Mouse (Mus musculus): ENCODE results near the gene Pla2g2c. TPM values are rescaled to one million over a fixed set of nuclear protein-coding genes. Genes with fewer than 3 reads are reported as not detected.

Pla2g2c gene
- total RNA-seq, 2 experiments from 2014 or later = 0.16 to 0.39 TPM

GRCm38 (mm10) chr4:138747851-138748250 is 23.3 kb downstream of the Pla2g2c start:
- peak in 1 of 2 experiments; percentile 37 for DNase-seq (ENCODE audit: low spot score in 2 of 2)

- no peak for DNase-seq (ENCODE audit: low spot score in 2 of 2)
Measured at GRCm38 (mm10) chr4:138748369-138749072, 23.9 kb downstream of the Pla2g2c start.

GRCm38 (mm10) chr4:138752603-138753002 is 28.0 kb downstream of the Pla2g2c start:
- no peak for DNase-seq (ENCODE audit: low spot score in 2 of 2)

GRCm38 (mm10) chr4:138753608-138754007 is 29.0 kb downstream of the Pla2g2c start:
- DNase-seq (ENCODE audit: low spot score in 2 of 2) = no peak

GRCm38 (mm10) chr4:138754432-138754831 is 29.8 kb downstream of the Pla2g2c start:
- DNase-seq (ENCODE audit: low spot score in 2 of 2) = no peak

- DNase-seq (ENCODE audit: low spot score in 2 of 2) = no peak
Measured at GRCm38 (mm10) chr4:138755439-138755838, 30.8 kb downstream of the Pla2g2c start.

- no peak for DNase-seq (ENCODE audit: low spot score in 2 of 2)
Measured at GRCm38 (mm10) chr4:138755983-138756382, 31.4 kb downstream of the Pla2g2c start.

- no peak for DNase-seq (ENCODE audit: low spot score in 2 of 2)
Measured at GRCm38 (mm10) chr4:138757416-138757815, 32.8 kb downstream of the Pla2g2c start, which contains the start of gene Pla2g2f. Gene Pla2g2f (minus strand): TSS chr4:138757626.

- no peak for DNase-seq (ENCODE audit: low spot score in 2 of 2)
Measured at GRCm38 (mm10) chr4:138762266-138762665, 37.7 kb downstream of the Pla2g2c start.

- no peak for DNase-seq (ENCODE audit: low spot score in 2 of 2)
Measured at GRCm38 (mm10) chr4:138771970-138772369, 47.4 kb downstream of the Pla2g2c start.

GRCm38 (mm10) chr4:138772386-138772785 is 47.8 kb downstream of the Pla2g2c start:
- DNase-seq (ENCODE audit: low spot score in 2 of 2) = no peak

GRCm38 (mm10) chr4:138775435-138775834 is 50.8 kb downstream of the Pla2g2c start, which contains the start of gene Pla2g2d:
Gene Pla2g2d (plus strand): TSS chr4:138775735.
- DNase-seq (ENCODE audit: low spot score in 2 of 2) = no peak

GRCm38 (mm10) chr4:138777417-138778407 is 53.1 kb downstream of the Pla2g2c start:
- DNase-seq (ENCODE audit: low spot score in 2 of 2) = no peak

- DNase-seq (ENCODE audit: low spot score in 2 of 2) = no peak
Measured at GRCm38 (mm10) chr4:138780300-138780699, 55.7 kb downstream of the Pla2g2c start.

GRCm38 (mm10) chr4:138782098-138782497 is 57.5 kb downstream of the Pla2g2c start:
- no peak for DNase-seq (ENCODE audit: low spot score in 2 of 2)

GRCm38 (mm10) chr4:138785721-138786120 is 61.1 kb downstream of the Pla2g2c start:
- DNase-seq (ENCODE audit: low spot score in 2 of 2) = no peak

GRCm38 (mm10) chr4:138786141-138786540 is 61.5 kb downstream of the Pla2g2c start:
- no peak for DNase-seq (ENCODE audit: low spot score in 2 of 2)

- no peak for DNase-seq (ENCODE audit: low spot score in 2 of 2)
Measured at GRCm38 (mm10) chr4:138788381-138788780, 63.8 kb downstream of the Pla2g2c start.

GRCm38 (mm10) chr4:138791452-138791851 is 66.9 kb downstream of the Pla2g2c start:
- DNase-seq (ENCODE audit: low spot score in 2 of 2) = no peak

GRCm38 (mm10) chr4:138792599-138792998 is 68.0 kb downstream of the Pla2g2c start:
- no peak for DNase-seq (ENCODE audit: low spot score in 2 of 2)

- DNase-seq (ENCODE audit: low spot score in 2 of 2) = peak in 1 of 2 experiments; percentile 44
Measured at GRCm38 (mm10) chr4:138793276-138793675, 68.7 kb downstream of the Pla2g2c start.

GRCm38 (mm10) chr4:138794344-138794743 is 69.8 kb downstream of the Pla2g2c start:
- DNase-seq (ENCODE audit: low spot score in 2 of 2) = no peak
